29 mouse cellular contexts compared by ENCODE assay signal in the genomic region with DNA sequence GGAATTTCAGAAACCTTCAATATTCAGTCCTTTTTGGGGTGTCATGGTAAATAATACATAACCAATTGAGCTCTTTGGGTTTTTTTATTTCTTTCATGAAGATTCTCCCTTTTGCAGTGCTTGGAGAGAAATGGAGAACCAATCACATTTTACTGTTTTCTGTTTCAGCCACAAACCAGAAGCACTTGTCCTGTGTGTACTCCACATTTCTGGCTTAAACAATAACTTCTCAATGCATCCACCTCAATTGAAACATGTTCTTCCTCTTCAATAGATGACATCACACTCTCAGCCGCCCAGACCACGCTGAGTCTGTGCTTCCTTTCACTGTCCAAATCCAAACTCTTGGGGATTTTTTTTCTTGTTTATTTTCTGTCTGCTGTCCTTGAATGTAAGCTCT. TPM values are rescaled to one million over a fixed set of nuclear protein-coding genes. Genes with fewer than 3 reads are reported as not detected.
A peak's percentile ranks its signal among the peaks of the same experiment; 100 is the strongest.
DNase-seq lines count a peak whose midpoint lies in the region; ATAC-seq and TF ChIP-seq lines count a peak whose summit lies in the region.
"Had no signal": no experiment of that assay in that cellular context is flagged by ENCODE, and none has a peak within 500 bp of the region (broad histone marks: within the 10 kb centered on the region; RNA-seq: fewer than 3 reads in every experiment).

No protein-coding gene starts in this region.

- no peaks in the 10 kb centered on the region for H3K4me1 ChIP-seq in embryonic facial prominence, embryonic 14.5 days (ENCODE audit: control insufficient read depth, insufficient read depth, low read length)
- H3K4me1 ChIP-seq in embryonic facial prominence, embryonic 10.5 days, result no peaks in the 10 kb centered on the region
- peaks cover 6 to 23% of the 10 kb centered on the region in 2 experiments; a peak in 3 of 4 replicates for H3K4me1 ChIP-seq in CH12.LX (ENCODE audit: control insufficient read depth in 1 of 2, insufficient read depth in 2 of 2)
- H3K4me1 ChIP-seq: embryonic facial prominence, embryonic 13.5 days; forebrain, embryonic 10.5 days; forebrain, embryonic 13.5 days; heart, embryonic 15.5 days; hindbrain, embryonic 10.5 days; hindbrain, embryonic 13.5 days had no signal

- H3K9me3 ChIP-seq in embryonic facial prominence, embryonic 14.5 days (ENCODE audit: control insufficient read depth, low read length), result no peaks in the 10 kb centered on the region
- H3K9me3 ChIP-seq in embryonic facial prominence, embryonic 10.5 days, result no peaks in the 10 kb centered on the region
- no peaks in the 10 kb centered on the region for H3K9me3 ChIP-seq in CH12.LX (replicated peaks; ENCODE audit: low read length)
- H3K9me3 ChIP-seq: embryonic facial prominence, embryonic 13.5 days; forebrain, embryonic 10.5 days; forebrain, embryonic 13.5 days; heart, embryonic 12.5 days; heart, embryonic 15.5 days; hindbrain, embryonic 10.5 days; hindbrain, embryonic 13.5 days had no signal

- no peak overlapping the region for H3K27ac ChIP-seq in embryonic facial prominence, embryonic 14.5 days (replicated peaks; ENCODE audit: low read depth, low read length)
- H3K27ac ChIP-seq in embryonic facial prominence, embryonic 10.5 days (replicated peaks), result no peak overlapping the region
- H3K27ac ChIP-seq in CH12.LX (ENCODE audit: insufficient read depth, low read depth), result no peak overlapping the region
- H3K27ac ChIP-seq: embryonic facial prominence, embryonic 13.5 days; forebrain, embryonic 10.5 days; forebrain, embryonic 13.5 days; heart, embryonic 15.5 days; hindbrain, embryonic 10.5 days; hindbrain, embryonic 13.5 days; hindbrain, postnatal 0 days had no signal

- no peak for TF ChIP-seq RAD21 in CH12.LX (IDR thresholded peaks at IDR 0.05; ENCODE audit: low read depth, low read length)

- in situ Hi-C loops in CH12.LX (cut with MboI; ENCODE audit: low pct_ligation_motif_present, low pct_unique_long_range_greater_than_20kb, low sequenced_read_pairs), result no loop called here

- TF ChIP-seq CTCF in CH12.LX (conservative IDR thresholded peaks at IDR 0.05 in 1 of 2, IDR thresholded peaks at IDR 0.05 in 1 of 2; ENCODE audit: low read depth in 2 of 2, low read length in 2 of 2), result no peak

- TF ChIP-seq EP300 in CH12.LX (IDR thresholded peaks at IDR 0.05; ENCODE audit: low read length), result peak; percentile 54; the same call in 1 of the 2 replicates

- no peak overlapping the region for H3K4me3 ChIP-seq in embryonic facial prominence, embryonic 14.5 days (ENCODE audit: low read depth, low read length)
- no peak overlapping the region for H3K4me3 ChIP-seq in embryonic facial prominence, embryonic 10.5 days
- no peak overlapping the region for H3K4me3 ChIP-seq in CH12.LX (replicated peaks in 1 of 3; ENCODE audit: low read depth in 2 of 3, low read length in 2 of 3, poor library complexity in 1 of 3)
- H3K4me3 ChIP-seq: embryonic facial prominence, embryonic 13.5 days; forebrain, embryonic 10.5 days; forebrain, embryonic 13.5 days; heart, embryonic 12.5 days; heart, embryonic 15.5 days; hindbrain, embryonic 10.5 days; hindbrain, embryonic 13.5 days had no signal

- no peaks in the 10 kb centered on the region for H3K79me2 ChIP-seq in CH12.LX (replicated peaks; ENCODE audit: control insufficient read depth, extremely low read depth, insufficient read depth, poor library complexity, severe bottlenecking)

- H3K36me3 ChIP-seq in embryonic facial prominence, embryonic 14.5 days (ENCODE audit: control insufficient read depth, insufficient read depth, low read length), result no peaks in the 10 kb centered on the region
- no peaks in the 10 kb centered on the region for H3K36me3 ChIP-seq in embryonic facial prominence, embryonic 10.5 days (replicated peaks)
- no peaks in the 10 kb centered on the region for H3K36me3 ChIP-seq in CH12.LX (replicated peaks in 1 of 2; ENCODE audit: control insufficient read depth in 1 of 2, insufficient read depth in 1 of 2, low read length in 1 of 2)
- H3K36me3 ChIP-seq: embryonic facial prominence, embryonic 13.5 days; forebrain, embryonic 10.5 days; heart, embryonic 12.5 days; heart, embryonic 15.5 days; hindbrain, embryonic 10.5 days; hindbrain, embryonic 13.5 days had no signal

- no peaks in the 10 kb centered on the region for H3K27me3 ChIP-seq in embryonic facial prominence, embryonic 14.5 days (replicated peaks; ENCODE audit: control insufficient read depth, insufficient read depth, low read length)
- no peaks in the 10 kb centered on the region for H3K27me3 ChIP-seq in embryonic facial prominence, embryonic 10.5 days (replicated peaks; ENCODE audit: low read depth, poor library complexity, severe bottlenecking)
- H3K27me3 ChIP-seq in CH12.LX (replicated peaks), result no peaks in the 10 kb centered on the region
- H3K27me3 ChIP-seq: embryonic facial prominence, embryonic 13.5 days; forebrain, embryonic 13.5 days; heart, embryonic 12.5 days; heart, embryonic 15.5 days; hindbrain, embryonic 13.5 days had no signal

- 43% methylated on average over 2 of the region's 2 CpGs for whole genome bisulfite sequencing in embryonic facial prominence, embryonic 14.5 days
- WGBS in embryonic facial prominence, embryonic 10.5 days, result 72% methylated on average over 2 of the region's 2 CpGs

- H3K9ac ChIP-seq in embryonic facial prominence, embryonic 14.5 days (ENCODE audit: low read depth, low read length), result no peak overlapping the region
- H3K9ac ChIP-seq in CH12.LX (ENCODE audit: insufficient read depth, low read depth), result no peak overlapping the region
- H3K9ac ChIP-seq: embryonic facial prominence, embryonic 13.5 days; forebrain, embryonic 13.5 days; heart, embryonic 12.5 days; heart, embryonic 15.5 days; hindbrain, embryonic 13.5 days had no signal

- no peak for ATAC-seq in embryonic facial prominence, embryonic 14.5 days (ENCODE audit: low read depth)
- ATAC-seq in megakaryocyte, adult 5-6 weeks (ENCODE audit: poor library complexity, severe bottlenecking), result peak; percentile 71
- ATAC-seq: activated CD4-positive, CD25-positive, alpha-beta regulatory T cell, adult 4 months; CD4-positive, CD25-positive, alpha-beta regulatory T cell, adult 4 months; forebrain, embryonic 13.5 days; forebrain, embryonic 16.5 days; hindbrain, postnatal 0 days; inflammation-experienced regulatory T-cells, adult 6 months; intestine, embryonic 16.5 days had no signal

- TF ChIP-seq POLR2A in CH12.LX (IDR thresholded peaks at IDR 0.05; ENCODE audit: low read depth, low read length), result no peak

- dilution Hi-C loops in CH12.LX (cut with MboI; ENCODE audit: extremely low pct_ligation_motif_present, extremely low pct_unique_long_range_greater_than_20kb, low sequenced_read_pairs), result no loop called here

- no peak overlapping the region for H3K4me2 ChIP-seq in embryonic facial prominence, embryonic 14.5 days (ENCODE audit: low read depth, low read length)
- H3K4me2 ChIP-seq in CH12.LX (ENCODE audit: insufficient read depth, low read depth, poor library complexity, severe bottlenecking), result peak overlapping the region; percentile 32
- H3K4me2 ChIP-seq: embryonic facial prominence, embryonic 13.5 days; forebrain, embryonic 13.5 days; heart, embryonic 12.5 days; heart, embryonic 15.5 days; hindbrain, embryonic 13.5 days had no signal

- DNase-seq in embryonic facial prominence, embryonic 14.5 days (ENCODE audit: low spot score), result peak; percentile 16
- no peak for DNase-seq in embryonic facial prominence, embryonic 10.5 days (ENCODE audit: low spot score)
- peak; percentile 27 for DNase-seq in CH12.LX (ENCODE audit: extremely low read depth)
- no peak for DNase-seq in heart, adult 11 months
- DNase-seq in adrenal gland, postnatal 36 days, result no peak
- DNase-seq: adrenal gland, adult 8-10 months; adrenal gland, postnatal 25 days; cerebellum, adult 18-20 months; cerebellum, adult 9-10 months; cerebellum, postnatal 14 days; gastrocnemius, postnatal 10 days; gastrocnemius, postnatal 36 days; heart, adult 18-20 months; heart, postnatal 10 days; heart, postnatal 36 days had no signal

TF ChIP-seq in CH12.LX, 34 proteins besides CTCF, POLR2A, EP300 and RAD21:
- TF ChIP-seq IRF4 (IDR thresholded peaks at IDR 0.05; ENCODE audit: low read depth, low read length) (peak; percentile 64), POLR2AphosphoS2 (IDR thresholded peaks at IDR 0.05; ENCODE audit: low read depth, low read length) (no peak), BHLHE40 (IDR thresholded peaks at IDR 0.05; ENCODE audit: low read depth, low read length) (peak; percentile 38; the same call in 1 of the 2 replicates), ZMIZ1 (IDR thresholded peaks at IDR 0.05; ENCODE audit: low read depth, low read length) (no peak)

RNA-seq across cellular contexts. Expression of a gene that starts 39.8 kb away (rescaled TPM):
- 2.0 and 2.1 TPM in 2 replicates for polyA plus RNA-seq in embryonic facial prominence, embryonic 14.5 days (2014; fragmentation: Nextera tagmentation; extraction: Ambion mirVana)
- polyA plus RNA-seq in embryonic facial prominence, embryonic 10.5 days (2016; fragmentation: Nextera tagmentation; extraction: Ambion mirVana), result 0.28 and 0.50 TPM in 2 replicates
- total RNA-seq in CH12.LX (2012; rRNA removed) (0.08 and 0.17 TPM in 2 replicates), CH12.LX (2014; rRNA removed) (not detected in 2 replicates)
- 0.25 and 0.30 TPM in 2 replicates for polyA plus RNA-seq in CH12.LX (2012; ENCODE audit: insufficient read length, low read depth)
- total RNA-seq in megakaryocyte, adult 5-6 weeks (2015), result 0.78 and 0.98 TPM in 2 replicates
- not detected in 2 replicates for total RNA-seq in megakaryocyte, adult 5-6 weeks (2017)
- total RNA-seq in adrenal gland, postnatal 36 days (2021), result 1 to 10 TPM; 5.0 to 5.1 TPM

Comparison
In these comparisons a context has a peak if more than half of its experiments do, and no peak if none do; other contexts are left out.
1. DNase-seq: peak in embryonic facial prominence, embryonic 14.5 days (single experiment) and CH12.LX (single experiment); none in embryonic facial prominence, embryonic 10.5 days (single experiment), heart, adult 11 months (single experiment) and adrenal gland, postnatal 36 days (0 of 2).